Mouse (Mus musculus) left cerebral cortex, adult 9 months (tissue): Measurements from ENCODE around the gene Cryzl2.

Source experiments
- DNase-seq, 2 experiments: peaks; one replicate each; pipeline ENCODE4 v3.0.0; 2022; ENCODE audit warnings: low spot score in 2 of 2

Gene Cryzl2

DNA sequence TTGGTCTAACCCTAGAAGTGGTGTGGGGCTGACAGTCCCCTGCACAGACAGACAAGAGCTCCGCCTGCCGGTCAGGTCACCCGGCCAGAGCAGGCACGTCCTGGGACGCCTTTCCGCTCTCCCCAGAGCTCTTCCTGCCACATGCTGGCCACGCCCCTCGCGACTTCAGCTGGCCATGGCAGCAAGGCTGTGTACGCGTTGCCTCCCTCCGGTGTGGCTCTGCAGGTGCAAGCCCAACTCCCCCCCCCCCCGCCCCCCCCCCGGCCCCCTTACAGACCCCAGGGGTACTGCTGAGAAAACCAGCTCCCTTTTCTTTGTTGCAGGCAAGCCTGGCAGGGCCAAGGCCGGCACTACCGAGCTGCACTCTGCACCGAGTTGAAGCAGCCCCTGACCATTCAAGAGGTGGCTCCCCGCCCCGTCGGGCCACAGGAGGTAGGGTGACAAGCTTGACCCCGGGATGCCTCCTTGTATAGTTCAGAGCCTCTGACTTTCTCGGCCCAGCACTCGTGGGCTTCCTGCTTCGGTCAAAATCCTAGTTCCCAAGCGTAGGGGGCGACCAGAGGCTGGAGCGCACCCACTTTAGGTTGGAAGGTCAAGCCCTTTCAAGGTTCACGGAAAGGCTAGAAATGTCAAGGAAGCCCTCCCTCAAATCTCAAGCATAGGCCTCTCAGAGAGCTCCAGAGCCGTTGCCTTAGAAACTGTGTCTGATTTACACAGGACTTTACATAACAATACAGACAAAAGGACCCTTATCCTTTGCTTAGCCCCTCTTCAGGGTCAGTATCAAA lies at the start of gene Cryzl2:
Cryzl2 (plus strand) TSS at position 157 of the 788 bp plus-strand sequence.
- no peak for DNase-seq

DNA sequence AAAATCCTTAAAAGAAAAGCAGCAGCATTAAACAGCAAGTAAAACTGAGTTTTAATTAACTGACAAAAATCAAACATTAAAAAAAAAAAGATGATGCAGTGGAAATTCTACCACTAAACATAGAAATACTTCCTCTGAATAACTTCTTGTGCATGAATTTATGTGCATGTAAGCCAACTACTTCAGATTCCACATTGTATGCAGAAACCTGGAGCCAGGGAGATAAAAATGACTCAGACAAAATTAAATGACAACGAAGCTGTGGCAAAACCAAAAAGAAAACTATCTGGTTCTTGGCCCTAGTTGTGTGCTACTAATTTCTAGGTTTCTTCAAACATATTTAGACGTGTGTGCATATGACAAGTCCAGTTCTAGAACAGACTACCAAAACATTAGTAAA lies 48.7 kb upstream of the Cryzl2 start:
- DNase-seq, result no peak

GRCm38 (mm10) chr1:157410937-157411336 lies 47.4 kb upstream of the Cryzl2 start:
- DNase-seq, result no peak

- DNase-seq, result no peak
Measured at GRCm38 (mm10) chr1:157411341-157411710, 47.1 kb upstream of the Cryzl2 start.

GRCm38 (mm10) chr1:157411711-157412380 lies 46.5 kb upstream of the Cryzl2 start:
- peak in 1 of 2 experiments; percentile 49 for DNase-seq

- peak; percentile 93 to 94 for DNase-seq
Measured at GRCm38 (mm10) chr1:157412454-157413369, 45.7 kb upstream of the Cryzl2 start, which contains the start of gene Rasal2. Gene Rasal2, minus strand, starts transcription at chr1:157412595.

DNA sequence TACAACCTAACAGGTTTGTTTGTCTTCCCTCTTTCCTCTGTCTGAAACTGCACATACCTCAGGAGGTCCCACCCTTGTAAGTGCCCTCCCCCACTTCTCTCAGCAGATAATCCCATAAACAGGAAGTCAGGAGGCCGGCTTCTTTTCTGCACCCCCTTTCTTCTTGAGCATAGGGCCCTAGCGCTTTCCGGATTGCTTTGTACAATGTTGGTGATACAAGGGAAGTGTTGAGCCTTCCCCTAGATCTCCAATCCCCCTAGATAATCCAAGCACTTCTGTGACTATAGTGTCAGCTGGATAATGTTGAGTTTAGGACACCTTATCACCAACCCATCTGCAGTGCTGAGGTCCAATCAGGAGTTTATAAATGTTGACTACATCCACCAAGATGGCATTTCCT lies 42.6 kb upstream of the Cryzl2 start:
- no peak for DNase-seq

- DNase-seq, result no peak
Measured at GRCm38 (mm10) chr1:157416628-157417027, 41.7 kb upstream of the Cryzl2 start.

- DNase-seq, result no peak
Measured at GRCm38 (mm10) chr1:157417414-157417813, 41.0 kb upstream of the Cryzl2 start.

- no peak for DNase-seq
Measured at GRCm38 (mm10) chr1:157417861-157418260, 40.5 kb upstream of the Cryzl2 start.

GRCm38 (mm10) chr1:157425741-157426427 lies 32.5 kb upstream of the Cryzl2 start:
- DNase-seq, result no peak

DNA sequence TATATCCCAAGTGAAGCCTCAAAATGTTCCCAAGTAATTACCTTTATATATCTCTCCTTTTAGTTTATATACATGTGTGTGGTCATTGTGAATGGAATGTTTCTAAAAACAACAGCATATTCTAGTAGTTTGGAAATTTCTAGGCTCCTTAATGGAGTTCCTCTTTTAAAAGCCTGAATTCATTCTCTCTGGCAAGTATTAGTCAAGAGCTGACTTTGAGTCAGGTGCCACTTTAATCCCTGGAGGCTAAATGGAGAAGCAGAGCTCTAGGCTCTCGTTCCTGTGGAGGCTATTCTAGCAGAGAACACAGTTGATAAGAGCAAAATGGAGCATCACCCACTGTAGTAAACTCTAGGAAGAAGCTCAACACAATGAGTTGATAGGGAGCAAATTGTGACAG lies 31.4 kb upstream of the Cryzl2 start:
- DNase-seq, result no peak

DNA sequence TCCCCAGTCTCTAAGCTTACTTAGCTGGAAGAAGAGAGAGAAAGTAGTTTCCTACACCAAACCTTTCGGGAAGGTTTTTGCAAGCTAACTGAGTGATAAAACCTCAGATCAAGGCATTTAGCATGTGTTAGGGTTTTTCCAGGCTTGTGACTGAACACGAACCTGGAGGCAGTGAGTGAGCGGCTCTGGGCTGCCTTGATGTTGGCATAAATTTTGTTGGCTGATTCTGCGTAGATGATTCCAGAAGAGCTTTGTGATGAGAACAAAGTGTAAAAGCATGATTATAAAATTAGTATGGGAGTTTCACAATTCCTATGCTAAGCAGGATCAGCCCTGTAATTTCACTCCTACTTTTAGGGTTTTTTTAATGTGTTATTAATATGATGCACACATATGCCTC lies 30.8 kb upstream of the Cryzl2 start:
- DNase-seq, result peak in 1 of 2 experiments; percentile 43

- no peak for DNase-seq
Measured at GRCm38 (mm10) chr1:157428366-157428765, 30.0 kb upstream of the Cryzl2 start.

DNA sequence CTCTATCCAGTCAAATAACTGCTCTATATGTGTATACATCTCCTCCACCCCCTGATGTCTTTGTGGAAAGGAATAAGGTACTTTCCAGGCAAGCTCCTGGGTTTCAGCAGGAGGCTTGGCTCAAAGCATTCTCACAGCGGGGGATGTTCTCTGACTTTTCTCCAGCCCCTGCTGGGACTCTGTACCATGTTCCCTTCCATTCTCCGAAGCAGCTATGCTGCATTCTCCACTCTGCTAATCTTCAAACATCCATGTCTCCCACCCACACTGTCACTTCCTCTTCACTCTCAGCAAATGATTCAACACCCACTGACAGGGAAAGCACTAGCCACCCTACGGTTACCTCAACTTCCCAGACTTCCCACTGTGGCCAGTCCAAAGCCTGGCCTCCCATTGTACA lies 25.1 kb upstream of the Cryzl2 start:
- peak in 1 of 2 experiments; percentile 55 for DNase-seq

DNA sequence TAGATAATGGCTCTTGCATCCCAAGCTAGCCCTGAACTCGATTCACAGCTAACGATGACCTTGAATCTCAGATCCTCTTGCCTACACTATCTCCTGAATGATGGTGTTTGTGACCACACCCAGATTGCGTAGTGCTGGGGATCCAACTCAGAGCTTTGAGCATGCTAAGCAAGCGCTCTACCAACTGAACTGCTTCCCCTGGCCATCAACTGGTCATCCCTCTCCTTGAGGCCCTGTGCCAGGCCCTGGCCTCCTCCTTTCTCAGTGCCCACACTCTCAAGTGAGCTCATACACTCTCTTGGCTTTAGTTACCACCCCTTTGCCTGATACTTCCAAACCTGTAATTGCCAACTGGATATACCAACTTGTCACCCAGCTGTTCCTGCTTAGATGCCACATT lies 24.0 kb upstream of the Cryzl2 start:
- DNase-seq, result no peak

- DNase-seq, result no peak
Measured at GRCm38 (mm10) chr1:157435926-157436325, 22.5 kb upstream of the Cryzl2 start.

DNA sequence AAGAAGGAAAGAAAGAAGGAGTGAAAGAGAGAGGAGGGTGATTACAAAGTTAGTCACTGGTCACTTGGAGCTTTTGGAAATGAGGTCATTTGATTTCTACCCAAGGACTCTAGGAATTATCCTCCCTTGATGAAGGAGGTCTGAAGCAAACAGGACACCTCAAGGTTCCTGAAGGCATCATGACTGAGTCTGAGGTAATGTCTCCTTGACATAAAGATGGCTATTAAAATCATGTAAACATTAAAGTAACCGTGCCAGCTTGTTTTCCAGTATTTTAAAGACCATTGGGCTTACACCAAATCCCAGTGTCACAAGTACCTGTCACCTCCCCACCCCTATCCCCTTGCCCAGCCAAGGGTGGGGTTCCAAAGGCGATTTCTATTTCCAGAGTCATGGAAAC lies 20.1 kb upstream of the Cryzl2 start:
- no peak for DNase-seq

DNA sequence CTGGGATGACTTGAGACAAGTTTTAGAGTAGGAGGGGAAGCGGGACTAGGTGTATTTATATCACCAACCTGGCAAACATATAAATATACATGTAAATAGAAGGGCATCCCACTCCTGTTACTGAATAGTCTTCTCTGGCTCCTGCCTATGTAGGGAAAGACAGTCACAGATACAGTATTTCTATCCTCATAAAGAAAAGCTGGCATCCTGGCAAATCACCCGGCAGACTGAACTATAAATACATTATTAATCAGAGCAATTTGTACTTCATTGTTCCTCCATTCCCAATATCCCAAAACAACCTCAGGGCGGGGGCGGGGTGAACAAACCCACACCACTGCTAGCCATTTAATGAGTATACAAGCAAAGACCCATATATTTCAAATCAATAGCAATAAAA lies 19.3 kb upstream of the Cryzl2 start:
- no peak for DNase-seq

DNA sequence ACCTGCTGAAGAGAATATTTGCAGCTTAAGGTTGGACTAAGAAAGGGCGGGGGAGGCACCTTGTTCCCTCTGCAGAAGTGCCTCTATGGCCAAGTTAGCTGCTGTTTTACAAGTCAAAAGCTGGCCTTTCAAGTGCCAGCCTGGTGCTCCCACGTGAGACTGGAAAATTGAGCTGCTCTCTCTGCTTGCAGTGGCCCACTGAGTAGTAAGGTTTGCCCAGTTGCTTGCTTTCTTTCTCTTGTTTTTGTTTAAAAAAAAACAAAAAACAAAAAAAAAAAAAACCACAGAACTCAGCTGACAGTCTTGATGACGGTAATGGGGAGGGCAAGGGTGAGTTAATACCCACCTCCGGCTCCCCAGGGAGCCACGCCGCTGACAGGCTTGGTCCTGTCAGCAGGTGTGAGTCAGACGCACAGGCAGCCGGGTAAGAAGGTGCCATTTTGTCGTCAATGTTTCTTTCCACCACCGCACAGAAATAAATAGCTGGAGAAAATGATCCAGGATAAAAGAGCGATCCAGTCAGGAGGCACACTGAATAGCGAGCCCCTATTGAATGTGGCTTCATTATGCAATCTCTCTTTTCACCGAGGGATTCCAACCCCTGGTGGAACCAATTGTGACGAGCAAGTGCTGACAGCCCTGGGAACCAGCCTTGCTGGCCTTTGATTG lies 18.3 kb upstream of the Cryzl2 start:
- DNase-seq, result no peak
